Mouse (Mus musculus) lung, embryonic 16.5 days (tissue): ENCODE data around the gene Gpr55. TPM values are rescaled to one million over a fixed set of nuclear protein-coding genes. Genes with fewer than 3 reads are reported as not detected.

Source experiments
- ATAC-seq: fragments of 200-750 bp; cut with Nextera tagmentation; 2 replicates; pipeline ENCODE4 v1.8.0; 2017; ENCODE audit warnings: low read depth, mild to moderate bottlenecking, moderate library complexity
- H3K27ac ChIP-seq: fragments of 300-500 bp; sonication (generic); 2 replicates; pipeline ENCODE4 v1.5.1; 2014; ENCODE audit warnings: mild to moderate bottlenecking, control low read depth, low read length
- H3K27me3 ChIP-seq: fragments of 300-500 bp; sonication (generic); 2 replicates; pipeline ENCODE4 v1.6.1; 2014; ENCODE audit warnings: low read depth, low read length, mixed read lengths; ENCODE audit not compliant: control insufficient read depth, insufficient read depth
- H3K36me3 ChIP-seq: fragments of 300-500 bp; sonication (generic); 2 replicates; pipeline ENCODE4 v1.6.1; 2014; ENCODE audit warnings: low read length; ENCODE audit not compliant: control insufficient read depth, insufficient read depth
- H3K4me1 ChIP-seq: fragments of 300-500 bp; sonication (generic); replicated peaks from 2 replicates; pipeline ENCODE4 v1.6.1; 2014; ENCODE audit warnings: low read length, mixed read lengths; ENCODE audit not compliant: control insufficient read depth, insufficient read depth
- H3K4me2 ChIP-seq: fragments of 300-500 bp; sonication (generic); 2 replicates; pipeline ENCODE4 v1.6.1; 2014; ENCODE audit warnings: low read depth, low read length, control low read depth
- H3K4me3 ChIP-seq: fragments of 300-500 bp; sonication (generic); 2 replicates; pipeline ENCODE4 v1.5.1; 2014; ENCODE audit warnings: mild to moderate bottlenecking, low read length, control low read depth
- H3K9ac ChIP-seq: fragments of 300-500 bp; sonication (generic); 2 replicates; pipeline ENCODE4 v1.6.1; 2014; ENCODE audit warnings: low read length, control low read depth
- H3K9me3 ChIP-seq: fragments of 300-500 bp; sonication (generic); 2 replicates; pipeline ENCODE4 v1.6.1; 2016; ENCODE audit warnings: low read length; ENCODE audit not compliant: control insufficient read depth
- WGBS: fragments of 180-500 bp; shearing (Covaris S2); extraction: QIAGEN DNeasy Blood & Tissue Kit; methylation state at CpG from one replicate; pipeline ENCODE4 v1.1.7; 2014; 5-methylcytosine and 5-hydroxymethylcytosine counted together
- polyA plus RNA-seq: library from polyadenylated mRNA; unstranded; fragments of >200 nt; fragmentation: Nextera tagmentation; extraction: Ambion mirVana; gene quantifications from 2 replicates; pipeline ENCODE4 v1.2.1, GENCODE M21; 2015

Gene Gpr55
- polyA plus RNA-seq, 1 experiment from 2014 or later, result not detected

GRCm38 (mm10) chr1:85965856-85966255 is 5.0 kb upstream of the Gpr55 start:
- ATAC-seq, result no peak

GRCm38 (mm10) chr1:85962081-85962480 is 1.3 kb upstream of the Gpr55 start:
- Histone ChIP-seq H3K9me3 (no peaks in the 10 kb centered on the region), H3K4me1 (0 out of 2 replicates have a peak, but pooled peaks cover 2% of the 10 kb centered on the region), H3K36me3 (no peaks in the 10 kb centered on the region), H3K9ac (no peak overlapping the region), H3K27me3 (no peaks in the 10 kb centered on the region), H3K4me3 (no peak overlapping the region), H3K4me2 (no peak overlapping the region), H3K27ac (no peak overlapping the region)
- ATAC-seq, result no peak
- WGBS, result 65% methylated on average over 3 of the region's 3 CpGs

More at GRCm38 (mm10) chr1:85965856-85966255, 5.0 kb upstream of the Gpr55 start:
- WGBS, result 66% methylated on average over 3 of the region's 3 CpGs
- Histone ChIP-seq H3K36me3 (no peaks in the 10 kb centered on the region), H3K4me3 (no peak overlapping the region), H3K4me2 (no peak overlapping the region), H3K9ac (no peak overlapping the region), H3K27ac (no peak overlapping the region), H3K9me3 (no peaks in the 10 kb centered on the region), H3K4me1 (no peaks in the 10 kb centered on the region), H3K27me3 (no peaks in the 10 kb centered on the region)

DNA sequence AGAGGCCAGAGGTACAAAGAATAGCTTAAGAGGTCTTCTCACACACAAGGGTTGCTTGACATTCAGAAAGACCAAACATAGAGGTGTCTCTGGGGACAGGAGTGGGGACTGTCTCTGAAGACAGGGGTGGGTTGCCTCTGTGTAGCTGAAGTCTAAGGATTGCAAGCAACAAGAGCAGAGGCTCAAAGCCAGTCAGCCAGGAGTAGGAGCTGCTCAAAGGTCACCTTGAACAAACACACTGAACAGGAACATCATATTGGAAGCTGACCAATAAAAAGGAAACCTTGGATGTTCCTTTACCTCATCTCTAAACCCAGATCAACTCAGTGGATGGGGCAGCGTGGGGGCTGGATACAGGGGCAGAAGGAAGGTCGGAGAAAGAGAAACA is 924 bp downstream of the Gpr55 start:
- Histone ChIP-seq H3K27ac (no peak overlapping the region), H3K27me3 (no peaks in the 10 kb centered on the region), H3K9me3 (no peaks in the 10 kb centered on the region), H3K4me1 (0 out of 2 replicates have a peak, but pooled peaks cover 2% of the 10 kb centered on the region), H3K36me3 (no peaks in the 10 kb centered on the region), H3K9ac (no peak overlapping the region), H3K4me2 (no peak overlapping the region), H3K4me3 (no peak overlapping the region)
- WGBS, result 66% methylated on average over 2 of the region's 2 CpGs
- no peak for ATAC-seq

- no peak overlapping the region for H3K4me2 ChIP-seq
- no peaks in the 10 kb centered on the region for H3K36me3 ChIP-seq
- H3K4me1 ChIP-seq, result 0 out of 2 replicates have a peak, but pooled peaks cover 2% of the 10 kb centered on the region
- H3K9ac ChIP-seq, result no peak overlapping the region
- WGBS, result 41% methylated on average over 6 of the region's 6 CpGs
- no peak overlapping the region for H3K4me3 ChIP-seq
- H3K27ac ChIP-seq, result no peak overlapping the region
- no peaks in the 10 kb centered on the region for H3K9me3 ChIP-seq
- ATAC-seq, result no peak
- H3K27me3 ChIP-seq, result no peaks in the 10 kb centered on the region
Measured at GRCm38 (mm10) chr1:85959129-85959888, 1.5 kb downstream of the Gpr55 start.

DNA sequence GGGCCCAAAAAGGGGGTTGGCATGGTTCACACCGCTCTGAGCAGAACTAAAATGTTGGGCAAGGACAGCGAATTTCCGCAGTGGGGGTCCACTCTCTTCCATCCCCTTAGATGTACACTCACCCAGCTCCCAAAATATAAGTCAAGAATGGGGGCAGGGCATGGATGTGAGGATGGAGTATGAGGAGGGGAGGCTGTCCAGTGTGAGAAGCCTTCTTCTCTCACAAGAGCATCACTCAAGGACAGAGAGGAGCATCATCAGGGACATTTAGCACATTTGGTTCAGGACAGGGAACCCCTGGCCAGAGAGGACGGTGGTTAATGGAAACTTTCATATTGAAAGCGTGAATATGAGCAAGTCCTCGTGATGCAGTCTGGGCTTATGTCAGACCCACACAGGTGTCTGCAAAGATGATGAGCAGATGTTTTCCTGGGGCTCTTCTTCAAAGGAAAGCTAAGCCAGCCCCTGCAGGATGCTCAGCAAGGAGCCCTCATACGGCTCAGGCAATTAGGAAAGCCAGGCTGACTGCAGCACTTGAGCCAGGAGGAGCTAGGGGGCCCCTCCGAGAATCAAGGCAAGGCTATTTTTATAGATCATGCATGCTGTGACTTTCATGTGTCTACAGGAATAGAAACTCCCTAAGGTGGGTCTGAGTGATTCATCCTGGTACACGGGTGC is 2.7 kb downstream of the Gpr55 start:
- Histone ChIP-seq H3K4me3 (no peak overlapping the region), H3K4me2 (no peak overlapping the region)
- 46% methylated on average over 9 of the region's 9 CpGs for WGBS

DNA sequence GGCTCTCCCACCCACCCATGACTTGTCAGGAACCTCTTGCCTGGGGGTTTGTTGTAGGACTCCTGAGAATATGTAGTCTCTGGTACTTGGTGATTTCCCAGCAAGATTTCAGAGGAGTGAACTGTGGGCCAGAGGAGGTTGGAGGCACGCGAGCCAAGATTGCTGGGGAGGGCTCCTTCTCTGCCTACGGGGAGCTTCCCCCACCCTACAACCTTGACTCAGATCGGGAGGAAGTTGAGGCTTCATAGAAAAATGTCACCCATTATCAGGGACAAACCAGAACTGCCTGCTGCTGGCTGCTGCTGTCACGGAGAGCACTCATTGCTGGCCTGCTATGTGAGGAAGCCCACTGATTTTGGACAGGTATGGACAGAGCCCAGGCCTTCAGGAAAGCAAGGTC is 3.5 kb downstream of the Gpr55 start:
- Histone ChIP-seq H3K4me3 (no peak overlapping the region), H3K4me2 (no peak overlapping the region), H3K36me3 (no peaks in the 10 kb centered on the region), H3K9me3 (no peaks in the 10 kb centered on the region), H3K27me3 (no peaks in the 10 kb centered on the region), H3K4me1 (0 out of 2 replicates have a peak, but pooled peaks cover 2% of the 10 kb centered on the region), H3K9ac (no peak overlapping the region), H3K27ac (no peak overlapping the region)
- WGBS, result 65% methylated on average over 5 of the region's 5 CpGs
- no peak for ATAC-seq

More for the DNA sequence above, 2.7 kb downstream of the Gpr55 start:
- no peaks in the 10 kb centered on the region for H3K27me3 ChIP-seq
- H3K9ac ChIP-seq, result no peak overlapping the region
- no peak for ATAC-seq
- H3K27ac ChIP-seq, result no peak overlapping the region
- no peaks in the 10 kb centered on the region for H3K36me3 ChIP-seq
- H3K4me1 ChIP-seq, result 0 out of 2 replicates have a peak, but pooled peaks cover 2% of the 10 kb centered on the region
- no peaks in the 10 kb centered on the region for H3K9me3 ChIP-seq

DNA sequence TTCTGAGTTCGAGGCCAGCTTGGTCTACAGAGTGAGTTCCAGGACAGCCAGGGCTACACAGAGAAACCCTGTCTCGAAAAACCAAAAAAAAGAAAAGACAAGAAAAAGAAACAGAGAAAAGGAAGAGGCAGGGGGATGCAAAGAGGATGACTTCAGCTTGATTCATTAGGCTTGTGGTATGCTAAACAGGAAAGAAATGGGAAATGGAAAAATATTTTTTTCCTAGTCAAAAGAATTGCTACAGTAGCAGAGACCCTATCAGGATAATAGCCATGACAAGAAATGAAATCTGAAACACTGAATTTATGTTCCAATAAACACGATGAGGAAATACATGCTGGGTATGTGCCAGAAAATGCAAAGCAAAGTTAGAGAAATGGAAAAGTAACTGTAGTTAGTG is 5.7 kb downstream of the Gpr55 start:
- Histone ChIP-seq H3K36me3 (no peaks in the 10 kb centered on the region), H3K27me3 (no peaks in the 10 kb centered on the region), H3K9me3 (no peaks in the 10 kb centered on the region), H3K27ac (no peak overlapping the region), H3K4me3 (no peak overlapping the region), H3K4me1 (0 out of 2 replicates have a peak, but pooled peaks cover 2% of the 10 kb centered on the region), H3K4me2 (no peak overlapping the region), H3K9ac (no peak overlapping the region)
- 62% methylated on average over 3 of the region's 3 CpGs for WGBS
- ATAC-seq, result no peak

DNA sequence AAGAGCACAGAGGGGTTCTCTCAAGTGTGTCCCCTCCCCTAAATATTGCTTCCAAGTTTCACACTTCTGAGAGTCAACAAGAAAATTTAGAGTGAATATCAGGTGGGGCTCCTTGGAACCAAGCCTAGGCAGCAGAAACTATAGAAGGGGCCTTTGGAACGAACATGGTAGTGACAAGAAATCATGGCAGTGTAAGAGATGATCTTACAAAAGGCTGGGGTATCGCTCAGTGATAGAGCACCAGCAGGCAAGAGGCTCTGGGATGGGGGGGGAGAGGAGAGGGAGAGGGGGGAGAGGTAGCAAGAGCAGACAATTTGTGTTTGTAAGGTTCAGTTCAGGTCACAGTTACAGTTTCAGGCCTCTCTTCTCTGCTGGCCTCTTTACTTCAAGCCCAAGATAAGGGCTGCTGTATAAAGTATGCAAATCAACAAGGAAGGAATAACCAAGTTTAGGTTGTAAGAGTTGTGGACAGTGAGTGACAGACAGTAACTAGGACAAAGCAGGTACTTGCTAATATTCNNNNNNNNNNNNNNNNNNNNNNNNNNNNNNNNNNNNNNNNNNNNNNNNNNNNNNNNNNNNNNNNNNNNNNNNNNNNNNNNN is 11.6 kb downstream of the Gpr55 start:
- H3K4me2 ChIP-seq, result no peak overlapping the region
- H3K27me3 ChIP-seq, result no peaks in the 10 kb centered on the region
- no peaks in the 10 kb centered on the region for H3K9me3 ChIP-seq
- no peak overlapping the region for H3K27ac ChIP-seq
- no peaks in the 10 kb centered on the region for H3K36me3 ChIP-seq
- no peak overlapping the region for H3K4me3 ChIP-seq
- 76% methylated on average over 2 of the region's 2 CpGs for WGBS
- no peaks in the 10 kb centered on the region for H3K4me1 ChIP-seq
- no peak for ATAC-seq
- no peak overlapping the region for H3K9ac ChIP-seq

- Histone ChIP-seq H3K9ac (no peak overlapping the region), H3K27me3 (no peaks in the 10 kb centered on the region), H3K27ac (no peak overlapping the region), H3K9me3 (no peaks in the 10 kb centered on the region), H3K4me2 (no peak overlapping the region), H3K4me3 (no peak overlapping the region), H3K36me3 (no peaks in the 10 kb centered on the region), H3K4me1 (no peaks in the 10 kb centered on the region)
- WGBS, result 72% methylated on average over 8 of the region's 8 CpGs
- no peak for ATAC-seq
Measured at GRCm38 (mm10) chr1:85942318-85942717, 18.5 kb downstream of the Gpr55 start.
